Mouse (Mus musculus): ENCODE data around the gene Pdap1. TPM values are rescaled to one million over a fixed set of nuclear protein-coding genes. Genes with fewer than 3 reads are reported as not detected.
"Not testable (repeated sequence)": the region's sequence is repeated elsewhere in the genome, so short reads cannot be mapped to it uniquely, and the experiment has no call there.

The Pdap1 gene
- total RNA-seq, 2 experiments from 2014 or later = 106 to 108 TPM

DNA sequence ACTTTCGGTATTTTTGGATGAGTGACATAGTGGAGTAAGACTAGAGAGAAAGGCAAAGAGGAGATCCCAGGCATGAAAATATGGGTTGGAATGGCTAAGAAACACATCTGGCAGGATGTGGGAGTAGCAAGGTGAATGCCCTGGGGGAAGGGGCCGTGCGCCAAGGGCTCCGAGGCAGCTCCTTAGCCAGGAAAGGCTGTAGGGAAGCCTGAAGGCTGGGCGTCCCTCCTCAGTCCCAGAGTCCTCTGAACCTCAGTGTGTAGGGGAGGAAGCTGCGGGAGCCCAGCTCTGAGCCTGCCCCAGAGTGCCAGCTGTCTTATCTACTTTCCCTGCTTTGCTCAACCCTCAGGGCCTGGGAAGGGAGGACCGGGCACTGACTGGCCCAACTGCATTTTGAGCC lies 19.1 kb downstream of the Pdap1 start:
- no peak for DNase-seq (ENCODE audit: low spot score in 2 of 2)

- DNase-seq (ENCODE audit: low spot score in 2 of 2) = no peak
Measured at GRCm38 (mm10) chr5:145119385-145119784, 20.7 kb downstream of the Pdap1 start.

GRCm38 (mm10) chr5:145118461-145118860 lies 21.6 kb downstream of the Pdap1 start:
- no peak for DNase-seq (ENCODE audit: low spot score in 2 of 2)

- no peak for DNase-seq (ENCODE audit: low spot score in 2 of 2)
Measured at GRCm38 (mm10) chr5:145118005-145118404, 22.0 kb downstream of the Pdap1 start.

DNA sequence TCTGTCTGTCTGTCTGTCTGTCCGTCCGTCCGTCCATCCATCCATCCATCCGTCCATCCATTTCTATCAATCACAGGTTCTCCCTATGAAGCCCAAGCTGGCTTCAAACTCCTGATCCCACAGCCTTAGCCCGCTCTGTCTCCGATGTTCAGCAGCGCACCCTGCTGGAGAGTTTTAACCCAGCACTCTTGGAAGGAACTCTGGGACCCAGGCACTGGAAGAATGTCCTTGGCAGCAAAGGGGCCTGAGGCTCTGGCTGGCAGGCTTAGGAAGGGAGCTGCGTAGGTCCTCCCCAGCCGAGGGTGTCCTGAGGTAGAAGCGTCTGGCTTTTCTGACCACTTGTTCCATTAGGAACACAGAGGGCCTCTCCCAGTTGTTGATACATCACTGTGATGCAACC lies 23.1 kb downstream of the Pdap1 start:
- peak in 1 of 2 experiments; percentile 57 for DNase-seq (ENCODE audit: low spot score in 2 of 2)

DNA sequence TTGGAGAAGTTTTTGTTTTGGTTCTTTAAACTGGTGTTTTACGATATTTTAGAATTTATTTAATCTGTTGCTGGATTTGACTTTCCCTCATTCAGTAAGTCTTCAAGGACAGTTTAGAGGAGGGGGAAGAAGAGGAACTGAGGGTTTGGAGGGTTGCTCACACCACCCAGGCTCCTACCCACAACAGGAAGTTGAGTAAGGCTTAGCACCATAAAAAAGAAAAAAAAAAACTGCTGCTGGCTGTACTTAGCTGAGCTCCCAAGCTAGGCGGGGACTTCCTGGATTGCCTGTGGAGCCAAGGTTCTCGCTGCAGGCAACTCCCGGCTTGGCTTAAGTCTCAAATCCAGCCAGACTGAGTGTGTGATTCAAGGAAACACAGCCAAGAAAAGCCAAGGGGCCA lies 23.7 kb downstream of the Pdap1 start:
- no peak for DNase-seq (ENCODE audit: low spot score in 2 of 2)

DNA sequence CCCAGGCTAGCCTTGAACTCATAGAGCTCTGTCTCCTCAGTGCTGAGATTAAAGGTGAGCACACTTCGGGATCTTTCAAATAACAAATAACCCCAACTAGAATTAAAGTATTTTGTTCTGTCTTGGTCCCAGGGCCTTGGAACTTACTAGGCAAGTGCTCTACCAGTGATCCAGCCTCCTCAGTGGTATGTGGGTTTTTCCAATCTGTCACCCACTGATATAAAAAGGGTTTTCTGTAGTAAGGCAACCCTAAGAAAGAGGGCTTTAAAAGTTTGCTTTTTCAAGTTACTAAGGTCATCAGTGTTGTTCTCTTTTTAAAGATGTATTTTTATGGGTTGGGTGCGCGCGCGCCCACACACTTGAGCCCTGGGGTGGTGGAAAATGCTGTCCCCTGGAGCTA lies 24.3 kb downstream of the Pdap1 start:
- no peak for DNase-seq (ENCODE audit: low spot score in 2 of 2)

DNA sequence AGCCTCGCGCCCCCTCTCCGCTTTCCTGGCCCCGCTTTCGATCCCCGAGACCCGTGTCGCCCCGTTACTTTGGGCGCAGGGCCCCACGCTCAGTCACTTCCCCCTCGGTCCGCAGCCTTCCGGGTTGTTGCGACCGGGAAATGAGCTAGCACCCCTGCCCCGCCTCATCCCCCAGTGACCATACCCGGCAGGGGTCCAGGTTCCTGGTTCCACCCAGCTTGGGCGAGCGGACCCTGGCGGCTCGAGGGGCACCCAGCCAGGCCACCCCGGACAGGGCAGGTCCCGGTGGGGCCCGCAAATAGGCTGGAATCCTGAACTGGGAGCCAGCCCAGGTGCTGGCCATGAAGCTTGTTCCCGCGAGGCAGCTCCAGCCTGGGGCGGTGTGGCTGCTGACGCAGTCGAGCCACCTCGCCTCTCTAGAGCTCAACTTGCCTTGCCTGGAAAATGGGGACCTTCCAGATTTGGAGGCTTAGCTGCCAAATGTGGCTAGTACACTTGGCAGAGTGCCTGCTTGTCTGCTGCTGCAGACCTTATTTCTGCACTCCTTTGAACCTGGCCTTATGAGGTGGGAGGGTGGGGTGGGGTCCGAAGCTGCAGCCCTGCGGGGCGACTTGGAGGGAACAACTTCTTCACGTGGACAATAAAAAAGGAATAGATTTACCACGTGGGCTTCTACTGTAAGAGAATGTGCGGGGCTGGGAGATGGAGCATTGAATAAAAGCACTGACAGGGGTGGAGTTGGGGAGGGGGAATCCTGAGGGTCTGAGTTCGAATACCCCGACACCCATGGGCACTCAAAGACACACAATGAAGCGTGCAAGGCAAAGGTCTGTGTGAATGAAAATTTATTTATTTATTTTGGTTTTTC lies 25.2 kb downstream of the Pdap1 start:
- peak; percentile 30 to 48 for DNase-seq (ENCODE audit: low spot score in 2 of 2)

DNA sequence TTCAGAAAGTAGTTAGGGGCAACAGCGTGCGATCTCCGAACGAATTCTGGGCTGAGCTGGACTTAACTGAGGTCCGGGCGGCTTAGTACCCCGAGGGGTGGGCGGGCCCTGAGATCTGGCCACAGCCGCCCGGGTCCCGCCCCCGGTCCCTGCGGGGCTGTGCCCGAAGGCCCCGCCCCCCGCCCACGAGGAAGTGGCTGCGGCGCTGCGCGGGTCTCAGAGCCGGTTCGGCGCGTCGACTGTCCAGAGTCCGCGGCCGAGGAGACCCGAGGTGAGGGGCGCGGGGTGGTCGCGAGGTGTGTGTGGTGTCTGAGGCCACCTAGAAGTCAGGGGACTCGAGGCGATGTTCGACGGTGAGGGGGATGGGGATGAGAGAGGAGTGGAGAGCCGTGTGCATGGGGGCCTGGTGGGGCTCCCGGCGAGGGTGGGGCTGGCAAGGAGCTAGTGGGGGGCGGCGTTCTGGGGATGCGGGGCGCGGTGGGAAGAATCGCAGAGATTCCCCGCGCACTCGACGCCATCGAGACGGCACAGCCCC lies 25.9 kb downstream of the Pdap1 start, which contains the start of gene Arpc1b:
Gene Arpc1b, plus strand, starts transcription at position 145 of the 535 bp plus-strand sequence.
- peak; percentile 40 to 56 for DNase-seq (ENCODE audit: low spot score in 2 of 2)

DNA sequence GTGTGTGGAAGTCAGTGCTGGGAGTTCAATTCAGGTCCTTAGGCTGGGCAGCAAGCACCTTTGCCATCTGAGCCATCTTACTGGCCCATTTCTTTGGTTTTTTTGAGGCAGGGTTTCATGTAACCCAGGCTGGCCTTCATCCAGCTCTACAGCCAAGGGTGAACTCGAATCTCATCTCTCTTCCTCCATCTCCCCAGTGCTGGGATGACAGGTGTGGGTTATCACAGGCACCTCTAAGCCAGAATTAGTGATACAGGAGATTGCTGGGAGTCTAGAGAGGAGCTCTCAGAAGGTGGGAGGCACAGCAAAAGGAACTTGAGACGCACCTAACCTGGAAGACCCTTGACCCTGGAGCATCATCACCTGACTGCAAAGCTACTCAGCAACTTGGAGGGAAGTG lies 26.6 kb downstream of the Pdap1 start:
- no peak for DNase-seq (ENCODE audit: low spot score in 2 of 2)

- no peak for DNase-seq (ENCODE audit: low spot score in 2 of 2)
Measured at GRCm38 (mm10) chr5:145112566-145112965, 27.5 kb downstream of the Pdap1 start.

GRCm38 (mm10) chr5:145110401-145110800 lies 29.6 kb downstream of the Pdap1 start:
- DNase-seq (ENCODE audit: low spot score in 2 of 2) = no peak

DNA sequence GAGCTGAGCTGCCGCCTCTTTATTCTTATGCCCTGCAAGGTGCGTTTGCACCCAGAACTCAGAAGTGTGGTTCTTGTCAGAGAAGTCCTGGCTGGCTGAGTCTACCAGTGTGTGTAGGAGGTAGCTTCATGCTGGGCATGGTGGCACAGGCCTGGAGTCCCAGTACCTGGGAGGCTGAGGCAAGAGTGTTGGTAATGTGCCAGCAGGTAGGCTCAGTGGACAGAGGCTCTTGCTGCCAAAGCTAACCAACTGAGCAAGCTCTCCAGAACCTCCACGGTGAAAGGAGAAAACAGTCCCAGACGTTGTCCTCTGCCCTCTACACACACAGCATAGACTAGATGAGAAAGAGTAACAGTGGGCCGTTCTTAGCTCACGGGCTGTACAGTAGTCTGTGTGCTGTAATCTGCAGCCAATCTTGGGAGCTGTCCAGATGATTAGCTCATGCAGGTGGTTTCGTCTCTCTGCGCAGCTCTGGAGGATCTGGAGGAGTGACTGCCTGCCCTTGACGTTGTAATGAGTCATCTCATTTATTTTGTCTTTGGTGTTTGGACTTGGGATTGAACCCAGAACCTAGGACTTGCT lies 34.3 kb downstream of the Pdap1 start:
- no peak for DNase-seq (ENCODE audit: low spot score in 2 of 2)

GRCm38 (mm10) chr5:145104328-145104727 lies 35.7 kb downstream of the Pdap1 start:
- DNase-seq (ENCODE audit: low spot score in 2 of 2) = no peak

GRCm38 (mm10) chr5:145102706-145103105 lies 37.3 kb downstream of the Pdap1 start:
- DNase-seq (ENCODE audit: low spot score in 2 of 2) = no peak

- not testable (repeated sequence) for DNase-seq (ENCODE audit: low spot score in 2 of 2)
Measured at GRCm38 (mm10) chr5:145101451-145101850, 38.6 kb downstream of the Pdap1 start.

DNA sequence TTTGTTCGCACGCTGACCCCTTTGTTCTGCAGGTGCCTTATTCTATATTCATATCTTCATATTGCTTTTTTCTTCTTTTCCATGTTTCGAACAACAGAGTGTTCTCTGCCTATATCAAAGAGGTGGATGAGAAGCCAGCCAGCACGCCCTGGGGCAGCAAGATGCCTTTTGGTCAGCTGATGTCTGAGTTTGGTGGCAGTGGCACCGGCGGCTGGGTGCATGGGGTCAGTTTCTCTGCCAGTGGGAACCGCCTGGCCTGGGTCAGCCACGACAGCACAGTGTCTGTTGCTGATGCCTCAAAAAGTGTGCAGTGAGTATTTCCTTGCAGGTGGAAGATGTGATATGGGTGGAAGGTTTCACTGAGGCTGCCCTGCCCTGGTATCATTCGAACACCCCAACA lies 39.1 kb downstream of the Pdap1 start:
- DNase-seq (ENCODE audit: low spot score in 2 of 2) = no peak

DNA sequence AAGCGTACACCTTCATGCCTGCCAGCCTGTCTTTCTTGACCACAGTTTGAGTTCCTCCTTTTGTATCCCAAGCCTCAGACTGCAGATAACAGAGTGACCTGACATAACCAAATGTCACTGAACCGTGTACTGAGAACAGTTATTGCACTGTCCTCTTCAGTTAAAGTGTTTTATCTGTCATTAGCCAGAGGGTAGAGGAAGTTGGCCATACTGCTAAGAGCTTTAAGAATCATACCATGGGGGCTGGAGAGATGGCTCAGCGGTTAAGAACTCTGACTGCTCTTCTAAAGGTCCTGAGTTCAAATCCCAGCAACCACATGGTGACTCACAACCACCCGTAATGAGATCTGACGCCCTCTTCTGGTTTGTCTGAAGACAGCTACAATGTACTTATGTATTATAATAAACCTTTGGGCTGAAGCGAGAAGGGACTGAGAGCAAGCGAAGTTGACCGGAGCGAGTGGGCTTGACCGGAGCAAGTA lies 41.7 kb downstream of the Pdap1 start:
- DNase-seq (ENCODE audit: low spot score in 2 of 2) = no peak

- no peak for DNase-seq (ENCODE audit: low spot score in 2 of 2)
Measured at GRCm38 (mm10) chr5:145096195-145096594, 43.8 kb downstream of the Pdap1 start.

DNA sequence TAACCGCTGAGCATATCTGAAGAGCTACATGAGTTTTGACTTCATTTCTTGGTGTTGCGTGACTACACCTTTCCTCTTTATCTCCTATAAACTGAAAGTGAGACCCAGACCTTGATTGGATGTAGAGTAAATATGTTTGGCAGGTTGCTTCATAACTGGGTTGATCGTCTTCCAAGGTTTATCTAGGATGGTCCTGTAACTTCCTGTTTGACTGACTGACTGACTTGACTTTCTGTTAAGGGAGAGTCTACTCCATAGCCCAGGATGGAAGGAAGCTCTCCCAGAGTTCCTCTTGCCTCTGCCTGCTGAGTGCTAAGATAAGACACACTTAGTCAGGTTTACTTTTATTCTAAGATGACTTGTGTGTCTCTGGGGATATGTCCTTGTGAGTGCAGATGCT lies 50.2 kb downstream of the Pdap1 start:
- DNase-seq (ENCODE audit: low spot score in 2 of 2) = no peak

GRCm38 (mm10) chr5:145088186-145088585 lies 51.9 kb downstream of the Pdap1 start:
- no peak for DNase-seq (ENCODE audit: low spot score in 2 of 2)

GRCm38 (mm10) chr5:145084822-145085221 lies 55.2 kb downstream of the Pdap1 start:
- DNase-seq (ENCODE audit: low spot score in 2 of 2) = no peak
